Mouse (Mus musculus) urinary bladder, adult 2 months (tissue): ENCODE measurements around the gene Hnrnpul1. TPM values are rescaled to one million over a fixed set of nuclear protein-coding genes. Genes with fewer than 3 reads are reported as not detected.

ENCODE experiments used
- DNase-seq: peaks from one replicate; pipeline ENCODE4 v3.0.0; 2022; ENCODE audit warnings: low spot score
- polyA plus RNA-seq: library from polyadenylated mRNA; depleted of rRNA; stranded (reverse); fragments of >200 nt; gene quantifications from 2 replicates; pipeline ENCODE4 v1.2.3, GENCODE M21; 2012

The Hnrnpul1 gene
- polyA plus RNA-seq, 1 experiment, result 18.9 TPM

DNA sequence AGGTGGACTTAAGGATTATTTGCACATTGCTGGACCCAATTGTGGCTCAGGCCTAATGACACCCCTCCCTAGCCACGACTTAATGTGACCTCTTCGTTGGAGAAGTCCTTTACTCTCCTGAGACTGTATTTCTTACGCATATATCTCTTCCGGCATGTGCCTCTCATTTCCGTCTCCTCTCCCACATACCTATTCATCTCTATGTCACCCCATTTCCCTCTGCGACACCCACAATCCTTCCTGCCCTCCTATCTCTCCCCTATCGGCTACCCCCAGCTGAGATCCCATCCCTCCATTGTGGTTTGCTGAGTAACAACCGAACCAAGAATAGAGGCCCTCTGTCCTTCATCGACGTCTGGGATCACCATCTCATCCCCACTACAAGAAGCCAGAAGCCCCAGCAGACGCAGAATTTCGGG lies 64.9 kb downstream of the Hnrnpul1 start:
- DNase-seq, result no peak

DNA sequence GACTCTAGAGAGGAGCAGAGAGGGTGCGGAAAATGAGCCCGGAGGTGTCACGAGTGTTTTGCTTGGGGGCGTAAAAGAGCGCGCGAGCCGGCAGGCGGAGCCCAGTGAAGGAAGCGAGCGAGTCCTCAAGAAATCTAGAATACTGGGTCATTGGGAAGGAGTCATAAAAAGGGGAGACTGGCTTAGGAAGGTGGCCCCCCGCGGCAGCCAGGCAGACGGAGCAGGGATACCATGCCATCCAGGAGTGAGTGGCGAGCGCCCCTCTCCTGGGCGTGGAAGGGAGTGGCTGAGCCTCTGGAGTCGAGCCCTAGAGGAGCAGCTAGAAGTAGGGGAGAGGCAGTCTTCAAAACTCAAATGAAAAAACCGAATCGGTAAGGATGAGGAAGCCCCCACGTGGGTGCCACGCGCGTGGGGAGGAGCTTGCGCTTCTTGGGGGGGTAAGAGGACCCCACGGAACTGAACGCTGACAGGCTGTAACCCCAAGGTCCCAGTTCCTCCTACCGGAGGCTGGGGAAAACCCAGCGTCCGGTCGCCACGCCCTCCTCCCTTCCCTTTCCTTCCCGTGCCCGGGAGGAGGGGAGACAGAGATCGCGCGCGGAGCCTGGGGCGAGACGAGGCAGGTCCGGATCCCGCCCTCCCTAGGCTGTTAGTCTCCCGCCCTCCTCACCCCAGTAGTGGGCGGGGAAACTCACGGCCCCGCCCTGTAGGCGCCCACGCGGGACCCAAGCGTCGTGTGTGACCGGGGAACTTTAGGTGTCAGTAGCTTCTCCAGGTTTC lies 65.6 kb downstream of the Hnrnpul1 start:
- DNase-seq, result peak; percentile 75

DNA sequence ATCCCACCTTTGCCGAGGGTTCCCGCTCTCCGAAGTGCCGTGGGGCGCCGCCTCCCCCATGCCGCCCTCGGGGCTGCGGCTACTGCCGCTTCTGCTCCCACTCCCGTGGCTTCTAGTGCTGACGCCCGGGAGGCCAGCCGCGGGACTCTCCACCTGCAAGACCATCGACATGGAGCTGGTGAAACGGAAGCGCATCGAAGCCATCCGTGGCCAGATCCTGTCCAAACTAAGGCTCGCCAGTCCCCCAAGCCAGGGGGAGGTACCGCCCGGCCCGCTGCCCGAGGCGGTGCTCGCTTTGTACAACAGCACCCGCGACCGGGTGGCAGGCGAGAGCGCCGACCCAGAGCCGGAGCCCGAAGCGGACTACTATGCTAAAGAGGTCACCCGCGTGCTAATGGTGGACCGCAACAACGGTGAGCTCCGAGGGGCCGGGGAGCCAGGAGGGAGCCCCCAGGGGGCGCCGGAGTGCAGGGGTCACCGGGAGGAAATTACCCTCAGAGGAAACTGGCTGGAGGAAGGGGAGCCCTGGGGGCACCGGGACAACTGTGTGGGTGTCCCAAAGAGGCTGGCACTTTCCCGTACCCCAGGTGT lies 66.7 kb downstream of the Hnrnpul1 start:
- DNase-seq, result no peak

DNA sequence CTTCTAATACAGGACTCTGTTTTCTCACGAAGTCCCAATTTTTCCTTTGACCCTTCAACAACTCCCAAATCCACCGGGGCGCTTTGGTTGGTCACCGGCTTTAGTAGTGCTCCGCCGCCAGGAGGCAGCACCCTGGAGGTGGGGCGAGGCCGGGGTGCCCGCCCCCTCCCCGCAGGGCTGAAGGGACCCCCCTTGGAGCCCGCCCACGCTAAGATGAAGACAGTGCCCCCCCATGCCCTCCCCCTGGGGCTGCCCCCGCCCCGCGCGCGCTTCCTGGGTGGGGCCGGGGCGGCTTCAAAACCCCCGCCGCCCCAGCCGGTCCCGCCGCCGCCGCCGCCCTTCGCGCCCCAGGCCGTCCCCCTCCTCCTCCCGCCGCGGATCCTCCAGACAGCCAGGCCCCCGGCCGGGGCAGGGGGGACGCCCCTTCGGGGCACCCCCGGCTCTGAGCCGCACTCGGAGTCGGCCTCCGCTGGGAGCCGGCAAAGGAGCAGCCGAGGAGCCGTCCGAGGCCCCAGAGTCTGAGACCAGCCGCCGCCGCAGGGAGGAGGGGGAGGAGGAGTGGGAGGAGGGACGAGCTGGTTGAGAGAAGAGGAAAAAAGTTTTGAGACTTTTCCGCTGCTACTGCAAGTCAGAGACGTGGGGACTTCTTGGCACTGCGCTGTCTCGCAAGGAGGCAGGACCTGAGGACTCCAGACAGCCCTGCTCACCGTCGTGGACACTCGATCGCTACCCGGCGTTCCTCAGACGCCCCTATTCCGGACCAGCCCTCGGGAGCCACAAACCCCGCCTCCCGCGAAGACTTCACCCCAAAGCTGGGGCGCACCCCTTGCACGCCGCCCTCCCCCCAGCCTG lies 67.7 kb downstream of the Hnrnpul1 start, which contains the start of gene Tgfb1:
Gene Tgfb1, plus strand, starts transcription at position 323 of the 852 bp plus-strand sequence.
- peak; percentile 78 for DNase-seq

DNA sequence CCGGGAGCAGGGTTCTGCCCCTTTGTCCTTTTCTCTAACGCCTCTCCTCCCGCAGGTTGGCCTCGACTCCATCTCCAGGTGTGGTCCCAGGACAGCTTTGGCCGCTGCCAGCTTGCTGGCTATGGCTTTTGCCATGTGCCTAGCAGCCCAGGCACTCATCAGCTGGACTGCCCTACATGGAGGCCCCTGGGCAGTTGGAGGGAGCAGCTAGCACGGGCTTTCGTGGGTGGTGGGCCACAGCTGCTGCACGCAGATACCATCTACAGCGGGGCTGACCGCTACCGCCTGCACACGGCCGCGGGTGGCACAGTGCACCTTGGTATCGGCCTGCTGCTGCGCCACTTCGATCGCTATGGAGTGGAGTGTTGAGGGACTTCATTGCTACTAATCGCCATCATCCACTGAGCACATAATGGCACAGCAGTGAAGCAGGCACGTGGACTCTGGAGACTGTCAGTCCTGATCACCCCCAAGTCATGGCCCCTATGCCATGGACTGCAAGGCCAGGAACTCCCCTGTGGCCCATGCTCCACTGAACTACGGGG lies 68.6 kb downstream of the Hnrnpul1 start:
- DNase-seq, result no peak

DNA sequence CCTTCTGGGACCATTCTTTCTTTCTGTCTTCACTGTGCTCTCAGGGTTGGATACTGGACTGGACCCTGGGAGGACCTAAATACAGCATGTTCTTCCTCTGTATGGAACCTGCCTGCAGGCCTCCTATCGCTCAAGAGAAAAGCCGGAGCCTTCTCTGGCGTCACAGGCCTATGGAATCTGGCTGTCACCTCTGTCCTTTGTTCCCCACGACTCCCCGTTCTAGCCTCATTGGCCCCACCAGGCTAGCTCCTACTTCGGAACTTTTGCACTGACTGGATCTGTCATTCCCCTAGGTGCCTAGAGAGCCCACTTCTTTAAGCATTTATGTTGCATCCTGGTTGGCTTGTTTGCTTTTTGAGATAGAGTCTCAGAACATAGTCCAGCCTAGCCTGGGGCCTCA lies 69.9 kb downstream of the Hnrnpul1 start:
- DNase-seq, result no peak

DNA sequence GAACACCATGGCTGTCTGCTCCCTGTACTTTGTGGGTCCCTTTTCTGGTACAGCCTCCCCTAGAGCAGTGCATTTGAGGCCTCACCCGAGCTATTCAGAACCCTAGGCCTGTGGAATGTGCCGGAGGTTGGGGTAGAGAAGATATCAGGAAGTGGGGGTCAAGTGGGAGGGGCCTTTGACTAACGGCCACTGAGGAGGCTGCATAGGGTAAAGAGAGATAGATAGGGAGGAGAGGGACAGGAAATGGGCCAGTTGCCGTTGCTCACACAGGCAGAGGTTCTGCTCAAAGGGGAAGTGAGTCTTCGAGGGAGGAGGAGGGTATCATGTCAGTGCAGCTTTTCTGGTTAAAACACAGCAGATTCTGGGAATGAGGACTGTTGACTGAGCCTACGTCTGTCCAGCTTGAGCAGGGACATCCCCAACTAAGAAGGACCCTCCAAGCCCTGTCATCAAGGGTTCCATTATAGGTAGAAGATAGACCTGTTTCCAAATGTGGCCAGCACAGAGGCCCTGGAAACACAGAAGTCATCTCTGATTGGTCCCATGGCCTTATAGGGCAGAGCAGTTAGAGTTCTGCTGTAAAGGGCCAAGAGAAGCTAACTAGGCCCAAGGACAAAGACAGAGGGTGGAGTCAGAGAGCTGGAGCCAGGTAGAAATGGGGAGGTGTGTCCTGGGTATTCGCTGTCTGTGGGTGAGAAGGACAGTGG lies 70.9 kb downstream of the Hnrnpul1 start:
- no peak for DNase-seq

DNA sequence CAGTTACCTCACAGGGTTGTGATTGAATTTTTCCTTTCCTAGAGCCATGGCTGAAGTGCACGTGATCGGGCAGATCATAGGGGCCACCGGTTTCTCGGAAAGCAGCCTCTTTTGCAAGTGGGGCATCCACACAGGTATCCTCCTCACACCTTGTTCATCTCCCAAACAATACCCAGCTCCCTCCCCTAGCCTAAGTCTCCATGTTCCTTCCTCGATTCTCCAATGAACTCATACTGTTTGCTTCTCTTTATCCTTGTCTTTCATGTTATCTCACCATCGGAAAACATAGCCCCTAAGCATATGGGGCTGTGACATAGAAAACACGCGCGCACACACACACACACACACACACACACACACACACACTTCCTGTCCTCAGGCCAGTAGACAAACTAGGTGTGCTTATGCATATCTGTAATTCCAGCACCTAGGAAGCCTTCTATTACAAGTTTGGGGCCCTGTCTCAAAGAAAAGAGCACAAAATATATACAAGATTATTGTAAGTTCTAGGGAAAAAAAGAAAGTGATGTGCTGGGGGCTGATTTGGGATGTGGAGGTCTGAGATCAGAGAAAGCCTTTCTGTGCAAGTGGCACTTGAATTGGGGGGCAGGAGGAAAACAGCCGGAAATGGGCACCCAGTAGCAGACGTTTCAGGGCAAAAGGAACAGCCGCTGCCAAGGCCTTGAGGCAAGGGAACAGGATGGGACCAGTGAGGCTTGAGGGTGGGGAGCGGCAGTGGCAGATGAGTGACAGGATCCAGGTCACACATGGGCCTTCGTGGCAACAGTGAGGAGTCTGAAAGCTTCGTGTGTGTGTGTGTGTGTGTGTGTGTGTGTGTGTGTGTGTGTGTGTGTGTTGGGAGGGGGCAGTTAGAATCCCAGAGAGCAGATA lies 73.0 kb downstream of the Hnrnpul1 start:
- no peak for DNase-seq

DNA sequence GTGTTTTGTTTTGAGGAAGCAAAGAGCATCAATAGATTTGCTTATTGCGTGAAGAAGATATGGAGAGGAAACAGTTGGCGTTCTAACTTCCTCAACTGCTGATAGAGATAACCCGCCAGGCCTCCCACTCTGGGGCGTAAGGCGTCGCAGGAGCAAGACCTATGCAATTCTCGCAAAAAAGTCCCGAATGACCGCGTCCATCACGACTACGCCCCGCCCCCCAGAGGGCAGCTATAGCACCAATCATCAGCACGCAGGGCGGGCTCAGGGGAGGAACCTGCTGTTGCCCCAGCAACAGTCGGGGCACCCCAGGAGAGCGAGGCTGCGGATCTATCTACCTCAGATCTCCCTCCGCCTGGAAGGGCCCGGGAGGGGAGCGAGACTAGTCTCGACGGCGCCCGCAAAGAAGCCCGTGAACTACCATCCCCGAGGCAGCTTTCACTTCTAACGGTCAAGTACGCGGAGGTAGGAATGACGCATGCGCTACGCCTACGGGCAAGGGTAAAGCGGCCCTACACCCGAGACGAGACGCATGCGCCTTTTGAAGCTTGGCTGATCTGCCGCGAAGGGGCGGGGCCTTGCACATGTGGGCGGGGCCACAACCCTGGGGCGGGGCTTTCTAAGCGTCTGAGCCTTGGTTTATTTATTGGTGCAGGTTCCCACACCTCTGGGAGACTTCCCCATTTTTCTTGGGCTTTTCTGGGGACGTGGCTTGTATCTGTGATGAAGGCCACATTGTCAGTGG lies 73.9 kb downstream of the Hnrnpul1 start, which contains the start of gene B9d2:
Gene B9d2, plus strand, starts transcription at position 267 of the 745 bp plus-strand sequence.
- peak; percentile 92 for DNase-seq

DNA sequence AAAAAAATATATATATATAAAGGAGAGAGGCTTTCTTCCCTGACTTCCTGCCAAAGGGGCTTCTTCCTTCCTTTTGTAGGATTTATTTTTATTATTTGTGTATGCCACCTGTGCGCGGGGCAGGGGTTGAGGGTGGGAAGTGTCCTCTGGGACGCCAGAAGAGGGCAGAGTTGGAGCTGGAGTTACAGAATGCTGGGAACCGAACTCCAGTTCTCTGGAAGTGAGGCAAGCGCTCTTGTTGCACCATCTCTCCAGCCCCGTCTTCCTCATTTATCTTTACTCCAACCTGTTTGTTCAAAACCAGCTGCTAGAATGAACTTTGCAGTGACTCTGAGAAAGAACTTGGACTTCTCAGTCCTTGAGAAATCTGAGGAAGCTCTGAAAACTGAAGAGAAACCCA lies 74.6 kb downstream of the Hnrnpul1 start:
- DNase-seq, result no peak

DNA sequence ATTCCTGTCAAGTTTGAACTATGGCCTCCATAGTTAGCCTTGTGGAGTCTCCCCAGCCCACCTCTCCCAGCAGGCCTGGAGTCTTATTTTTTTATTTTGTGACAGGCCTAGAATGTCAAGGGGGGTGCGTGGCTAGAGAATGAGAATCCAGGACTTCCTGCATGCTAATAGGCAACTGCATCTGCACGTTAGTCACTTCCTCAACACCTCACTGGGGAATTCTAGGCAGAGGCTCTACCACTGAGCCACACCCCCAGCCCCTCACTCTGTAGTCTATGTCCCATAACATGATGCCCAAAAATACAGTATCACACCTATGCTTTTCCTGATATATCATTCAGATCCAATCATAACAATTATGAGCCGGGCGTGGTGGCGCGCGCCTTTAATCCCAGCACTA lies 77.5 kb downstream of the Hnrnpul1 start:
- no peak for DNase-seq

DNA sequence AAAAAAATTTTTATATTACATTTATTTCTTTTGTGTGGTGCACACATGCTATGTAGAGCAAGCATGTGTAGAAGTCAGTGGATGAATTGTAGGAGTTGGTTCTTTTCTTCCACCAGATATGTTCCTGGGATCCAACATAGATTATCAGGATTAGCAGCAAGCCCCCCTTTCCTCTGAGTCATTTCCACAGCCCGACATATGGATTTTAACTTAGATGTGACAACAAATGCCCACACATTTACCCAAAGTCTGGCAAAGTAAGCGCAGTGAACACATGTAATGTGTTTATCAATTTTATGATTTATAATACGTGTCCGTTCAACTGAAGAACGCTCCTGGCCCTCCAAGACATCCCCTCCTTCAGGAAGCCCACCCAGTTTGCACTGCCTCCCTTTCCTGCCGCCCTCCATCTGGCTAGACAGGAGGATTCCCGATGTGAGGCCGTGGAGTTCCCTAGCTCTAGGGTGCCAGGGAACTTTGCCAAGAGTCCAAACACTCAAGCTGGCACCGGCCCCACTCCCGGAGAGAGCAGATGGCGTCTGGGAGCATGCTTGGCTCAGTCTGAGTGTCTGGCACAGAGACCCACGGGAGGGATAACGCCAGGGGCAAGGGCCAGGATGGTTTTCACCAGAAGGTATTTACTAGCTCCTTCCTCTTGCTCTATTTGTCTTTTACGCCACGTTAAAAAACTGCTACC lies 78.3 kb downstream of the Hnrnpul1 start:
- peak; percentile 52 for DNase-seq

DNA sequence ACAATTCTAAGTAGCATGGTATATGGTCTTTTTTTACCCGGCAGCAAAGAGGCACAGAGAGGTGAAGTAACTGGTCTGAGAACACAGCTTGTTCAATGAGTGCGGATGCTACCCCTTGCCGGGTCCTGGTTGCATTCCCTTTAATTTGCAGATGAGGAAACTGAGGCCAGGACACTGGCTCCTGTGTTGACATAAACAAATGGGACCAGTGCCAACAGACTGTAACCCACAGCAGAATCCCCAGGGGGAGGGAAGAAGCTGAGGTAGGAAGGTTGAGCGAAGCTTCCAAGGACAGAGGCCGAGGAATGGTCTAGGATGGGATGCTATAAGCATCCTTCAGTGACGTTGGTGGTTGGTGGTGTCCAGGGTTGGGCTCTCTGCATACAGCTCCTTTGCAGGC lies 79.2 kb downstream of the Hnrnpul1 start:
- no peak for DNase-seq

DNA sequence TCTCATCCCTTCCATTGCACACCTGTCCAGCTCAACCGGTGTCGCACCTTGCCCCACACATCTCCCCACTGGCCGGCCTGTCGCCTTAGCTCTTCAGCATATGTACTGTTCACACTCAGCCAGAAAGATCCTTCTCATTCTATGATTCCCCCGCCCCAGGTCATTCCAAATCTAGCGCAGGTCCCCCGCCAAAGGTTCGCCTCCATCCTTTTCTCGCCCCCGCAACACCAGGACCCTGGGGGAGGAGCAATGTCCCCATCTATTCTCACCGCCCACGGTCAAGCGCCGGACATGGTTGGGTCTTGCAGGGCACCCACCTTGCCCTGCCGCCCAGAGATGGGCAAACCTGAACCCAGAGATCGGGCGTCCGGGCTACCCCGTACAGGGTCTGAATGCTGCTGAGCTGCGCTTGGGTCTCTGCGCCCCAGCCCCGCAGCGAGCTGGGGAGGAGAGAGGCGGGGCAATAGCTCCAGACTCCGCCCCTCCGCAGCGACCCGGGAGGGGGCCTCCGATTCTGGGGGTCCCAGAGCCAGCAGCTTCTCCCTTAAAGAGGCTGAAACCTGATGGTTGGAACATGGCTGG lies 79.7 kb downstream of the Hnrnpul1 start, which contains the start of gene Tmem91:
Gene Tmem91, minus strand, starts transcription at position 448 of the 582 bp plus-strand sequence.
- no peak for DNase-seq

DNA sequence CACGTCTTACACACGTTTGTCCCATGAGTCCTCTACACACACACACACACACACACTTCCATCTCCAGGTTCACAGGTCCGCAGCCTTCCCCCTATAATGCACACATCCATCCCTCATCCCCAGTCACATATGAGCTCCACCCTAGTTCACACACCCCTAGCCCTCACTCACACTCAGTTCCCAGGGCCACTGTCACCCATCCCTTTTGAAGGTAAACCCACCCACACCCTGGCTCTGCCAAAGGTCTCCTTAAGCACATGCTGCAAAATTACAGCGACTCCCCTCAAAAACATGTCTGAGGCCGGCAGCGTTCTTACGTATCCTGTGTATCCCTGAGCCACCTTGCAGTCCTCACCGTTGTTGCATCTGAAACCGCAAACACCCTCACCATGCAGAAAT lies 80.3 kb downstream of the Hnrnpul1 start:
- DNase-seq, result no peak

DNA sequence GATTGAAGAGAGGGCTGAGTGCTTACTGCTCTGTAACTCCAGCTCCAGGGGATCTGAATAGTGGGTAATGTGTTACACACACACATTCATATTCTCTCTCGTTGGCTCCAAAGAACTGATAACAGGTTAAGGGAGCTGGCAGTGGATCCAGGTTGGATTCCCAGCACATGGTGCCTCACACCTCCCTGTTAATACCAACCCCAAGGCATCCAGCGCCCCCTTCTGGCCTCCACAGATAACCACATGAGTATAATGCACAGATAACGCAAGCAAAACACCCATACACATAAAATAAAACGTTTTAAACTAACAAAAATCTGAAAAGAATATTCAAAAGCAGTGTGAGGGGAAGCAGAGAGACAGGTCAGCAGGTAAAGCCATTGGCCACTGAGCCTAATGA lies 82.1 kb downstream of the Hnrnpul1 start:
- no peak for DNase-seq

DNA sequence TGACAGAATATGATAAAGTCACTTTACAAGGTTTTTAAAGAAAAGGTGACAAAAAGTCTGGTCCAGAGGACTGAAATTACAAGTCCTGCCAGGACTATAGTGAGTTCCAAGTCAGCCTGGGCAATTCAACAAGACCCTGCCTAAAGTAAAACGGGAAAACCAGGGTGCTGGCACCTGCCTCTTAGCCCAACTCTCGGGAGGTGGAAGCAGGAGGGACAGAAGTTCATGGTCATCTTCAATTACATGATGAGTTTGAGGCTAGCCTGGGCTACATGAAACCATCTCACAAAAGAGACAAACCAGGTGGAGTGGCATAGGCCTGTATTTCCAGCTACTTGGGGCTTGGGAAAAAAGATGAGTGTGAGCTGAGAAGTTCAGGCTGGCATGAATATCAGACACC lies 82.9 kb downstream of the Hnrnpul1 start:
- DNase-seq, result no peak
